Mouse (Mus musculus): ENCODE results near the gene Gm42791.

Gene Gm42791

DNA sequence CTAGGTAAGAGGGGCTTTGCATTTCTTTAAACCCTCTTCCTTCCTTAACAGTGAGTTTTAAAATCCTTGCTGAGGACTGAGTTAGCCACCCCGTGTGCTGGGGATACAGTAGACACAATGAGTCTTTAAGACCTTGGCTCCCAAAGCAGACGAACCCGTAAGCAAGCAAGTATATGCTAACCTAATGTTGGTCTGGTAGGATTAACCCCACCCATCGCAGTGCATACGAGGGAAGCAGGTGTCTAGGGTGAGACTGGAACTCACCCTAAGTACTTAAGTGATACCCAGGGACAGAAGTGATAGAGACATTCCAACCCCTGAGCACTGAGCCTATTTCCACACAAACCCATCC lies 12.3 kb upstream of the Gm42791 start:
- DNase-seq (ENCODE audit: low spot score): no peak

DNA sequence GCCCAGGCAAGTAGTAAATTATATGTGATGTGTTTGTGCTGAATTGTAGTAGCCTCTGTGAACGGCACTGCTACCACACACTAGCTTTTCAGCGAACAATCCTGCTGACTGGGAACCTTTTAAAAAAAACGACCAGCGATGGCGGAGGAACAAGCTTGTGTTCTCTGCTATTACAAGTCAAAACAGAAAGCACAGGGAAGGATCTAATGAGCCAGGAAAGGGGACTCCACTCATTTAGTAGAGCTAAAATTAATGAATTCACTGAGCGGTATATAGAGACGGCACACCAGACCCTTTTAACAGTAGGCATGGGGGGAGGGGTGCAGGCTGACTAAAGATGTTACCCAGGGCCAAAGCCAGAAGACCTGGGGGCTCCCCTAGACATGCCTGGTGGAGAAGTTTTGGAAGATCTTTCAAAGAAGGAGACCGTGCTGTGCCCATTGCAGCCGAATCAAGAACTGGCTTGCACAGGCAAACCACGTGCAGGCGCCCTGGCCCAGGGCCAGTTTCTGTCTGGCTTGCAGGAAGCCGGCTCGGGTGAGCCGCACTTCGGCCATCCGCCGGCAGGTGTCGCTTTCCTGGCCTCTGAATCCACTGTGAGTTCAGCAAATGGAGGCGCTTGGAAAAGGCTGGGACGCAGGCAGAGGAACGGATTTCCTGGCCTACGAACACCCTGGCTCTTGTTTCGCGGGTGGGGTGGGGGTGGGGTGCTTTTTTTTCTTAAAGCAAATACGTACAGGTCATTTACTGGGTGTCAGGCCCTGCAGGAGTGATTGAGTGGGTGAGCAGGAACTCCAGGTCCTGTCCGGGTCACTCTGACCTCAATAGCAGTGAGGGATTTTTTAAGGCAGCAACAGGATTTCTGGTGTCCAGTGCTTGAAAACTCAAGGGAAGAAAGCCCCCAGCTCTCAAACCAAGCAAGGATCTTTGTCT lies 11.7 kb upstream of the Gm42791 start:
- peak; percentile 99 for DNase-seq (ENCODE audit: low spot score)

DNA sequence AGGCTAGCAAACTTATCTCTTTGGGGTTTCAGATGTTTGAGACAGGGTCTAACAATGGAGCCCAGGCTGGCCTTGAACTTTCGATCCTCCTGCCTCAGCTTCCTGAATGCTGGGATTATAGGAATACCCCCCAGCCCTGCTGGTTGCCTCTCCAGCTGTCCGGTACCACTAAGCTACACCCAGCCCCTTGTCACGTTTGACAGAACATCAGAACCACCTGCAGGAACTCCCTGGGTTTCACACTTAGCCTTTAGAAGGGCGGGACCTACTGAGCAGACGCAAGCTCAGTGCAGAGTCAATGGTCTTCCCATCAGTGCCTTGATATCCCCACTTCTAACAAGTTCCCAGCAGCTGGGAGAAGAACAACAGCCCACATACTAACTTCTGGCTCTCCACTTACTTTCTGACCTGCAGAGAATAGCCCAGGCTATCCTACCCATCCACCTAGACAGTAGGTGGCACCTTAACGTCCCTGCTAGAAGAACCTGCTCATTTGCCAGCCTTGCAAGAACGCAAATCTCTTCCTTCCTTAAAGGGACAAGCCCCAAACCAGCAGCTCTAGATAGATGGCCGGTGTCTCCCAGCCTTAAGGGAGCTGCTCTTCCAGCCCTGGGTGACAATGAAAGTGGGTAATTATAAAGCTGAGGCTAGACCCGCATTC lies 10.9 kb upstream of the Gm42791 start:
- no peak for DNase-seq (ENCODE audit: low spot score)

DNA sequence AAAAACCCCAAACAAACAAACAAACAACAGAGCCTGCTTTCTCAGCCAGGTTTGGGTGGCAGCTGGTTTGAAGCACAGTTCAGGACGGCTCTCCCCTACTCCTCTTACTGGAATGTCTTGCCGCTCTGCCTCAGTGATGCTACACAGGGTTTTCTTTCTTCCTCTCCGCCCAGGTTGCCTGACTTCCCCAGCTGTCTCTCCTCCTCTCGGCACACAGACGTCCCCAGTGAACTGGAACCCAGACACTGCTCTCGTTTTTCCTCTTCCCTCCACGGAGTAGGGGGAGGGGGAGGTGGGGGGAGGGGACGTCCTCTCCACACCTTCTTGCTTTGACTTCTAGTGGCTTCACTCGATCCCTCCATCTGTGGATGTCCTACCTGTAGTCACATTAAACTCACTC lies 10.1 kb upstream of the Gm42791 start:
- no peak for DNase-seq (ENCODE audit: low spot score)

DNA sequence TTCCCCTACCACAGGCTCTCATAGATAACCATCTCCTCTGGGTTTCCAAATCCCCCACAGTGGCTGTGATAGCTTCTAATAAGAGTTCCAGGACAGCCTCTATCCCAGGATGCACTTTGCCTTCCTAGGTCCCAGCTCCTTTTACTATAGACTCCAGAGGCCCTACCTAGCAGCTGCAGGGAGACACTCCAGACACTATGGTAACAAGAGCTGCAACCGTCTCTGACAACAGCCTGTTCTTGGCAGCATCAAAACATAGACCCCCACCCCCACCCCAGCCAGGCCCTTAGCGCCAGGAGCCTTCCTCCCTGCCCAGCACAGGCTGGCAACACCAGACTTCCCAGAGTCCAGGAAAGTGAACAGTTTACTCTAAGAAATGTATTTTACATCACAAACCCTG lies 8.2 kb upstream of the Gm42791 start:
- DNase-seq (ENCODE audit: low spot score): no peak

DNA sequence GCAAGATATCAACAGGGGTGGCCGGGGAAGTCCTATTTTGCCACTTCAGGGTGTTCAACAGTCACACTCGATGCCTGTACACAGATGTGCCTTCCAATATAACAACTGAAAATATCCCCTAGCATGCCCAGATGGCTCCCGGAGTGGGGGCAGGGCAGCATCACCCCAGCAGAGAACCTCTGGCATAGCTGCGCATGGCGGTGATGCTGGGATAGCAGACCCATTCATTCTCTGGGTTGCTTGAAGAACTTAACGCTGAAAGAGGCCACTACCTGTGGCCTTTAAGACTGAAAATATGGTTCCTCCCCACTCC lies 7.8 kb upstream of the Gm42791 start:
- DNase-seq (ENCODE audit: low spot score): no peak

DNA sequence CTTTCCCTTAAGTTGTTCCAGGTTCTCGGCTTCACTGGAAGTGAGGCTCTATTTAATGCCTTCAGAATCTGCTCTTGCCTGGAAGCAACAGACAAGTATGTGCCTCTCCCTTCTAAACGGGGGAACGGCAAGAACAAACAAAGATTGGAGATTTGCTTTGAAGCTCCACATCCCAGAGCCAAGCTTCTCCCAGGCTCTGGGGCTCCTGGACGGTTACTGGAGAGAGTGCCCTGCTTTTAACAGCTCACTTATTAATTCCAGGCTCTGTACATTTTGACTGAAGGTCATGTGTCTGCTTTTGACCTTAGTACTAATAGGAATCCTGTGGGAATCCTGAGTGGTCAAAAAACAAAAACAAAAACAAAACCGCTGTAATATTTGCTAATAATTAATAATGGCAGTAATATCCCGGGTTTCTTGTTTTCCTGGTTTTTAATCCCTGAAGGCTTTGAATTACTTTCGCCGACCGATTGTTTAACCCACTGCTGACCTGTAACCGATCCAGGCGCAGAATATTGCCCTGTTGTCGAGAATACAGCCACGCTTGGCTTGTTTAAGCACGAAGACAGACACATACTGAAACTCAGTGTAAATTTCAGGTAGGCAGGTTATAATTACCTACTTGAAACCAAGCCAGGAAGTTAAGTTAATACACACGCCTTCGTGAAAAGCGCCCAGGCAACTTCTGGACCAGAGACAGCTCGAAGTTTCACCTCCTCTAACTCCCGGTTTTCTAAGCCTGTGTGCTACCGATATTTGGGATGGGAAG lies 7.3 kb upstream of the Gm42791 start:
- no peak for DNase-seq (ENCODE audit: low spot score)

DNA sequence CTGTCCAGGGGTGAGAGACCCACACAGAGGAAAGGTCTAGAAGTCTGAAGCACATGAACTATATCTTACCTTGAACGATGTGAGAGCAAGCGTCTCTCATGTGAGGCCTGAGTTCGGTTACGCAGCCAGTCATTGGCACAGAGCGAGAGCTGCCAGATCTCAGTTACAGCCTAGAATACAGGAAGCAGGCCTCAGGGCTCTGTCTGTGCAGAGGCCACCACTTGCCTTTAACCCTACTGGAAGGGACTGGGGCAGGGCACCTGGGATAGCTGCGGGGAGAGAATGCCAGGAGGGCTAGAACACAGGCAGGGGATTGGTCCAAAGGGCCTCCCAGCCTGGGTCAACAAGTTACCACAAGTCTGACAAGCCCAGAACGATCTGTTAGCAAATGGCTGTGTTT lies 4.9 kb upstream of the Gm42791 start:
- DNase-seq (ENCODE audit: low spot score): no peak

DNA sequence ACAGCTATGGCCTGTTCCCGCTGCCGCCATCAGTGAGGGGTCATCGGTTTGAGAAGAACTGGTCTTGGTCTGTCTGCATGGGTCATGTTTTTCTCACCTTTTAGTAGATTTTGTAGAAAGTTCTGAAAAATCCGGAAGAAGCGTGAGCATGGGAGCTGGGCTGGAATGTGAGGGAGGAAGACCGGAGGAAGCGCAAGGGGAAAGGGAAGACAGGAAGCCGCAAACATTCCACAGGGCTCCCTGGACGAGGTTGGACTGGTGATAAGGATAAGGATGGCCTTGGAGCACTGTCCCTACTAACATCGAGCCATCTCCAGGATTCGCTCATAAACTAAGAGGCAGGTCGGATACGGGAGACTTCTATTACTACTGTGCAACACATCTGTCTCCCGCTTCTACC lies 3.6 kb upstream of the Gm42791 start:
- no peak for DNase-seq (ENCODE audit: low spot score)

DNA sequence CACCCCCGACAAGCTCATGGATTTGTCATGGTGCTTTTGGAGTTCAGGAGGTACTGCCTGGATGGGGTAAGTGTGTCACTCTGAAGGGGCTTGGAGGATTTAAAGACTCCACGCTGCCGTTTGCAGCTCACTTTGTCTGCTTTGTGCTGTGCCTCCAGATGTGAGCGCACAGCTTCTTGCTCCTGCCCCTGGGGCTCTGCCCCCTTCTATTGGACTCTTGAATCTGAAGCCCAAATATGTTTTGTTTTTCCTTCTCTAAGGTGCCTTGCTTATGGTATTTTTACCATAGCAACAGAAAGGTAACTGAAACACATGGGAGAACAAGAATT lies 1.7 kb upstream of the Gm42791 start:
- no peak for DNase-seq (ENCODE audit: low spot score)

DNA sequence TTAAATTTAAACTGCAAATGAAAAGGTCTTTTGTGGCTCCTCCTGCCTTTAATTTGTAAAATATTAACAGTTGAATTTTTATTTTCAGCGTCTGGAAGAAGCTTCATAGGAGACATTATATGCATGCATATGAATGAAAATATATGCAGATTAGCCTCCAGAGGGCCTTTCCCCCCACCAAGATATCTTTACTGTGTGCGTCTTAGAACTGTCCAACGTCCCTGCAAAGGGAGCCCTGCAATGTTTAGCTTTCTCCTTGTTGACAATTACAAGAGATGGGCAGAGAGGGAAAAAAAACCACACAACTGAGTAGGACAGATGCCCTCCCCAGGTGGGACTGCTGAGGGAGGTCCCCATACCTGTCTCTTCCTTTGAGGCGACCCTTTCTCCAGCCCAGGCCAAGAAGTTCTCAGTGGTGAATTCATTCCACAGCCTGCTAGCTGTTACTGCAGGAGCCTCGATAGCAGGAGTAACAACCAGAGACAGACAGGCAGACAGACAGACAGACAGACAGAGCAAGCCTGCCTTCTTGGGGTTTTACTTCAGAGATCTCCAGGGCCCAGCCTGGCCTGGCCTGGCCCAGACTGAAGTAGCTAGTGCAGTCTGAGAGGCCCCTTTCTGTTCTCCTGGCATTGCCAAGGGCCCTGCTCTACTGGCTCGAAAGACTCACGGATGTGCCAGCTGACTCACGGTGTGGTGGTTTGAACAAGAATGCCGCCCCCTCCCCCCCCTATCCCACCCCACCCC lies 1.2 kb upstream of the Gm42791 start:
- no peak for DNase-seq (ENCODE audit: low spot score)

DNA sequence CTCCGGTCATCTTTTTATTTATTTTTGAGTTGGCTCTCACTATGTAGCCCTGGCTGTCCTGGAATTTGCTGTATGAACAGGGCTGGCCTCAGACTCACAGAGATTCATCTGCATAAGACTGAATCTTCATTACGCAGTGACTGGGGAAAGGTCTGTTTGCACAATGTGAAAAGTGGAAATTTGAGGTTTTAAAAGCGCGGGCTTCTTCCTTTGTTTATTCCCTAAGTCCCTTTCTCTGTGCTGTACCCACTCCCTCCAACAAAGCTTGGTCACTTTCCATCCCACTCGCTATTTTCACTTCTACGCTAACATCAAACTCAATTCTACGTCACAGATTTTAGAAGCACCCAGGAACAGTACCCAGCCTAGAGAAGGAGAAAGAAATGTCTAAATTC lies 639 bp downstream of the Gm42791 start:
- DNase-seq (ENCODE audit: low spot score): no peak

DNA sequence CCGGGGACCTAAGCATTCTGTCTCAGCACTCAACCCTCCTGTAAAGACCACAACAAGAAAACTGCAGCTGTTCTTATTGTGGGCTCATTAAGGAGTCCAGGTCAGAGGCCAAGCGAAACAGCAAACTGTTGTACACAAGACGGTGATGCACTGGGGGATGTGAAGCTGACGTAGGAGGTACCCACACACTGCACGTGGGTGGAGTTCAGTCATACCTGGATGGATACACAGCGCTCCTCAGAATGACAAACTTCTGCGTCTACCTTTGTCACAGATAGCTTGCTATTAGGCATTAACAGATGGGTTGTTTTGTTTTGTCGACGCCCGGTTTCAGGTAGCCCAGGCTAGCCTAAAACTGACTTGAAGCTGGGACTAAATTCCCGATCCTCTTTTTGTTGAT lies 2.3 kb downstream of the Gm42791 start:
- no peak for DNase-seq (ENCODE audit: low spot score)

DNA sequence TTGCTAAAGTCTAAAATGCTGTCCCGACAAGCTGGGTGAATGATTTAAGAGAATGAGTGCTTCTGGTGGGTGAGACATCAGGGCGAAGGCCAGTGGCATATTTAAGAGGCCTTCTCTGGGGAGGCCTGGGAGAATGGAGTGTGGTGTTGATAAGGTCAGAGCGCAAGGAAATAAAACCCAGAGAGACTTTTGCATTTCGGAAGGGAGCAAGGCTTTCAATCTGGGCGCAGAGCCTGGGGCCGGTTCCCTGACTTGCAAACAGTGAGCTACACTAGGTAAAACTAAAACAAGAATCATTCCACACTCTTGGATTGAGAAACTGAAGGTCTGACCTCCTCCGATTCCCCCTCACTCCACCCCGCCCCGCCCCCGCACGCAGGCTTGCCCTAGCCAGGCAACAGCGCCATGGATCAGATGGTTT lies 4.0 kb downstream of the Gm42791 start:
- DNase-seq (ENCODE audit: low spot score): no peak

DNA sequence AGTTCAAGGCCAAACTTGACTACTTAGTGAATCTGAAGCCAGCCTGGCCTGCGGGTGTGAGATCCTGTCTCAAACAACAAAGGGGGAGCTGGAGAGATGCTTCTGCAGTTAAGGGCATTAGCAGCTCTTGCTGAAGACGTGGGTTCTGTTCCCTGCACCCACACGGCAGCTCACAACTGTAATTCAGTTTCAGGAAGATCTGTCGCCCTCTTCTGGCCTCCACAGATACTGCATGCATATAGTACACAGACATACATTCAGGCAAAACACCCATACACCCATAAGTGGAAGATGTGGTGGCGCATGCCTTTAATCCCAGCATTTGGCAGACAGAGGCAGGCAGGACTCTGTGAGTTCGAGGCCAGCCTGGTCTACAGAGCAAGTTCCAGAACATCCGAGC lies 5.5 kb downstream of the Gm42791 start:
- DNase-seq (ENCODE audit: low spot score): no peak

DNA sequence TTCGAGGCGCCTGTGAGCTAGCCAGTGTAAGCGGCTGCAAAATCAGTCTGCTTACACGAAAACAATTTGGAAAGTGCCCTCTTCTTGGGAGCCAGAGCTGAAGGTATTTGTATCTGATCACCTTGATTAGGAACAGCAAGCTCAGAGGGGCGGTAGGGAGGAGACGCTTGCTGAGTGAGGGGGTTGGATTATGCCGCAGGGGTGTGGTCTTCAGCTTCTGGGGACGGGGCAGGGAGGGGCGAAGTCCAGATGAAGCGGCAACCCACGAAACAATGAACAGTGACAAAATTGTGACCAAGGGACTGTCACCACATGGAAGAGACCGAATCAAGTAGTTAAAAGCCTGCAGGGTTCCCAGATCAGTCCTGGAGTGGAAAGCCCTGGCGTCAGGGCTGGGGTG lies 10.0 kb downstream of the Gm42791 start:
- no peak for DNase-seq (ENCODE audit: low spot score)

DNA sequence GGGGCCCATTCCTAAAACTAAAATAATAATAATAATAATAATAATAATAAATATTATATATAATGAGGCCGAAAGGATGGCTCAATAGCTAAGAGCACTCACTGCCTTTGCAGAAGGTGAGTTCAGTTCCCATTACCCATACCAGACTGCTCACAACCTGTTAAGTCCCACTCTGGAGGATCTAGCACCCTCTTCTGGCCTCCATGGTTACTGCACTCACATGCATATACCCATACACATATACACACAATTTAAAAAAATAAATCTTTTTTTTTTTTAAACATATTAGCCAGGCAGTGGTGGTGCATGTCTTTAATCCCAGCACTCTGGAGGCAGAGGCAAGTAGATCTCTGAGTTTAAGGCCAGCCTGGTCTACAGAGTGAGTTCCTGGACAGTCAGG lies 11.3 kb downstream of the Gm42791 start:
- DNase-seq (ENCODE audit: low spot score): no peak

DNA sequence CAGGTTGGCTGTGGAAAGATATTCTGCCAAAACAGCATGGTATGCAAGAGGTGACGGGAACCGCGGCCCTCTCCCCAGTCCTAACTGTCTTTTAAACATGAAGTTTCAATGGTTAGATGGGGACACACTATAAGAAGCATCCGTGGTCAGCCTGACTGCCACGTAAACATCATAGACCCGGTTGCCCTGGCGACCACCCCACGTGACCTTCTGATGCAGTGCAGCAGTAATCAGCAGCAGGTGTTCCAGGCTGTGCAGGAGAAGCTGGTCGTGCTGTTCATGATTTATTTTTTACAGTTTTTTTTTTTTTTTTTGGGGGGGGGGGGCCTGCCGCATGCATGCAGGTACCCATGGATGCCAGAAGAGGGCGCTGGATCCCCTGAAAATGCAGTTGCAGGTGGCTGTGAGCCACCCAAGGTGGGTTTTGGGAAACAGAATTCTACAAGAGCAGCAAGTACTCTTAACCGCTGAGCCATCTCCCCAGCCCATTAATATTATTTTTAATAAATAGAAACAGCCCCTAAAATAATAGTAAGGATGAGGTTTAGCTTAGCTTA lies 11.8 kb downstream of the Gm42791 start:
- DNase-seq (ENCODE audit: low spot score): no peak

DNA sequence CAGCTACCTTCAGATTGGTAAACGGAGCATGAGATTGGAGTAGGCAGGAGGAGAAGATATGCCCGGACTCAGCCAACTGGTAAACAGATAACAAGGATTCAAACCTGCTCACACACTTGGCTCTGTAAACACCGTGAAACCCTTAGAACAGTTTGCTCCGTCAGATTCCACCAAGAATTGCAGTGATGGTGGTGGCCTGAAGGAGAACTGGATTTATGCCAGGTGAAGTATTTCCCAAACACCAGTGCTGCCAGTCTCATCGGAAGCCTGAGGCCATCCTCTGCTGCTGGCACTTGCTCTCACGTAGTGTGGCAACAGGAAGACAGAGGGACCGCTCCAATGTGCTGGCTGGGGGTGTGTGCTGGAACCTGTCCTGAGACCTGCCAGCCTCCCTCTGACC lies 12.6 kb downstream of the Gm42791 start:
- DNase-seq (ENCODE audit: low spot score): no peak

DNA sequence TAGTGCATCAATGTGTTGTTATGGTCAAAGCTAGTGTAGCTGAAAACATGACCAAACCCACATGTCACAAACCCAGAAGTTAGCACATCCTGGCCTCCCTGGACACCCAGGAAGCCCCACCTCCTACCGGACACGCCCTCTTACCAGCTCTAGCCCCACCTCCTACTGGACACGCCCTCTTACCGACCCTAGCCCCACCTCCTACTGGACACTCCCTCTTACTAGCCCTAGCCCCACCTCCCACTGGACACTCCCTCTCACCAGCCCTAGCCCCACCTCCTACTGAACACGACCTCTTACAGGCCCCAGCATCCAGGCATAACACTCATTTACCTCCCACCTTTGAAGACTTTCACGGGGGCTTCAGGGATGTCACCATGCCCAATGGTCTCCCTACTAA lies 14.3 kb downstream of the Gm42791 start:
- no peak for DNase-seq (ENCODE audit: low spot score)

DNA sequence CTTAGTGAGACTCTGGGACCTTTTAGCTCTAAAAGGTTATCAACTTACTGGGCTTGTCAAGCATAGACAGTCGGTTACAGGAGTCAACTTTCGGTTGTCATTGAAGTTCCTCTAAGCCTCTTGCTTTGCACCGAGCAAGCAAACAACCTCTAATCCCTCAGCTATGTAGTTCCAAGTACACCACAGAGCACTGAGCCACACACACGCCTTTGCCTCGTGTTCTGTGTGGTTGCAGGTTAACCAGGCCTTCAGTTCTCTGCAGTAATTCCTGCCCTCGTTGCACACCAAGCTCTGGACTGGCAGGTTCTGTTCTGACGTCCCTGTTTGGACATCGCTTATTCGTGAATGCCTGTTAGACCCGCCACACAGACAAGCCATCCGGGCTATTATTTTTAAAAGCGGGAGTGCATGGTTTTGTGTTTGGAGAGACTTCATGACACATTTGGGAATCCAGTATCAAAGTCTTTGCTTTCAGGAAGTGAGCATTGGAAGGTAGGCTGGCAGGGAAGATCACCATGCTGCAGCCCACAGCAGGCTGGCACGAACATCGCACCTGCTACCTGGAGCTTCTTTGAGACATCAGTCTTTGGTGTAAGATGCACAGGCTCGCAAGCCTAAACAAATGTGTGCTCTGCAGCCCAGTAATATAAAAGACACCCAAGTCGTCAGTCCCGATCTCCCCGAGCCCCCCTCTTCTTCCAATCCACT lies 16.3 kb downstream of the Gm42791 start:
- DNase-seq (ENCODE audit: low spot score): no peak
